In genomic region chr4:46992827-46993473, GRCm38 (mm10) we compare ENCODE assay signal across 8 mouse cellular contexts. TPM values are rescaled to one million over a fixed set of nuclear protein-coding genes. Genes with fewer than 3 reads are reported as not detected.
DNase-seq lines count a peak whose midpoint lies in the region; ATAC-seq lines count a peak whose summit lies in the region.

No protein-coding gene starts in this region.

- H3K9ac ChIP-seq in forebrain, embryonic 15.5 days (replicated peaks): no peak overlapping the region

- ATAC-seq in forebrain, embryonic 15.5 days (replicated peaks): no peak

- no peak overlapping the region for H3K4me3 ChIP-seq in embryonic facial prominence, embryonic 10.5 days
- no peak overlapping the region for H3K4me3 ChIP-seq in forebrain, embryonic 15.5 days

- peaks cover 27% of the 10 kb centered on the region for H3K4me1 ChIP-seq in embryonic facial prominence, embryonic 10.5 days
- H3K4me1 ChIP-seq in forebrain, embryonic 15.5 days: peaks cover 37% of the 10 kb centered on the region

- H3K4me2 ChIP-seq in forebrain, embryonic 15.5 days (replicated peaks): no peak overlapping the region

- DNase-seq in gastrocnemius, adult 18-20 months (ENCODE audit: low spot score): peak; percentile 21
- DNase-seq in gastrocnemius, postnatal 25 days: no peak
- peak; percentile 39 for DNase-seq in ovary, postnatal 10 days (ENCODE audit: low spot score)
- no peak for DNase-seq in ovary, adult 18-20 months (ENCODE audit: low spot score)
- peak; percentile 79 for DNase-seq in embryonic facial prominence, embryonic 10.5 days (ENCODE audit: low spot score)
- peak; percentile 41 to 60 for DNase-seq in lung, postnatal 4 days
- no peak for DNase-seq in frontal cortex, postnatal 25 days (ENCODE audit: low spot score in 2 of 2)

- no peak overlapping the region for H3K27ac ChIP-seq in embryonic facial prominence, embryonic 10.5 days (replicated peaks)
- H3K27ac ChIP-seq in forebrain, embryonic 15.5 days (replicated peaks): no peak overlapping the region

- H3K9me3 ChIP-seq in embryonic facial prominence, embryonic 10.5 days: no peaks in the 10 kb centered on the region
- H3K9me3 ChIP-seq in forebrain, embryonic 15.5 days: no peaks in the 10 kb centered on the region

- WGBS in embryonic facial prominence, embryonic 10.5 days: 4% methylated on average over 8 of the region's 8 CpGs
- 6% methylated on average over 8 of the region's 8 CpGs for WGBS in forebrain, embryonic 15.5 days

- H3K36me3 ChIP-seq in embryonic facial prominence, embryonic 10.5 days (replicated peaks): no peaks in the 10 kb centered on the region
- H3K36me3 ChIP-seq in forebrain, embryonic 15.5 days: no peaks in the 10 kb centered on the region

- H3K27me3 ChIP-seq in embryonic facial prominence, embryonic 10.5 days (replicated peaks; ENCODE audit: low read depth, poor library complexity, severe bottlenecking): peaks cover 80% of the 10 kb centered on the region
- H3K27me3 ChIP-seq in forebrain, embryonic 15.5 days: peaks cover 39% of the 10 kb centered on the region

RNA-seq across cellular contexts. Expression of gene Gabbr2, which starts 1.3 kb away (rescaled TPM):
- total RNA-seq in gastrocnemius, adult 18-20 months (2021): under 1 TPM in 1 of 2 experiments, not detected in 1; 0.05 TPM
- total RNA-seq in gastrocnemius, postnatal 25 days (2021): under 1 TPM; 0.05 to 0.26 TPM
- polyA plus RNA-seq in embryonic facial prominence, embryonic 10.5 days (2016; fragmentation: Nextera tagmentation; extraction: Ambion mirVana): 0.15 and 0.30 TPM in 2 replicates
- 3.6 and 5.4 TPM in 2 replicates for polyA plus RNA-seq in forebrain, embryonic 15.5 days (2015; fragmentation: Nextera tagmentation; extraction: Ambion mirVana)

Comparison
In these comparisons a context has a peak if more than half of its experiments do, and no peak if none do; other contexts are left out.
1. DNase-seq: peak in gastrocnemius, adult 18-20 months (single experiment), ovary, postnatal 10 days (single experiment), embryonic facial prominence, embryonic 10.5 days (single experiment) and lung, postnatal 4 days (2 of 2); none in gastrocnemius, postnatal 25 days (single experiment), ovary, adult 18-20 months (single experiment) and frontal cortex, postnatal 25 days (0 of 2).